Mouse (Mus musculus) forebrain, embryonic 15.5 days (tissue): Measurements from ENCODE around the gene Gm33543. TPM values are rescaled to one million over a fixed set of nuclear protein-coding genes. Genes with fewer than 3 reads are reported as not detected.

Experiments
- ATAC-seq: fragments of 200-750 bp; cut with Nextera tagmentation; replicated peaks from 2 replicates; pipeline ENCODE4 v1.8.0; 2017; ENCODE audit warnings: mild to moderate bottlenecking, moderate TSS enrichment, moderate library complexity
- H3K27ac ChIP-seq: fragments of 300-500 bp; sonication (generic); replicated peaks from 2 replicates; pipeline ENCODE4 v1.5.1; 2015; ENCODE audit warnings: mild to moderate bottlenecking, inconsistent platforms
- H3K27me3 ChIP-seq: fragments of 300-500 bp; sonication (generic); 2 replicates; pipeline ENCODE4 v1.6.1; 2015; ENCODE audit warnings: inconsistent platforms
- H3K36me3 ChIP-seq: fragments of 300-500 bp; sonication (generic); 2 replicates; pipeline ENCODE4 v1.6.1; 2015; ENCODE audit warnings: mild to moderate bottlenecking, inconsistent platforms
- H3K4me1 ChIP-seq: fragments of 300-500 bp; sonication (generic); 2 replicates; pipeline ENCODE4 v1.6.1; 2015; ENCODE audit warnings: inconsistent platforms
- H3K4me2 ChIP-seq: fragments of 300-500 bp; sonication (generic); replicated peaks from 2 replicates; pipeline ENCODE4 v1.6.1; 2015; ENCODE audit warnings: mild to moderate bottlenecking, inconsistent platforms
- H3K4me3 ChIP-seq: fragments of 300-500 bp; sonication (generic); 2 replicates; pipeline ENCODE4 v1.5.1; 2015; ENCODE audit warnings: mild to moderate bottlenecking, inconsistent platforms
- H3K9ac ChIP-seq: fragments of 300-500 bp; sonication (generic); replicated peaks from 2 replicates; pipeline ENCODE4 v1.6.1; 2015; ENCODE audit warnings: mild to moderate bottlenecking, inconsistent platforms
- H3K9me3 ChIP-seq: fragments of 300-500 bp; sonication (generic); 2 replicates; pipeline ENCODE4 v1.6.1; 2016; ENCODE audit warnings: inconsistent platforms
- WGBS: fragments of 180-500 bp; shearing (Covaris S2); methylation state at CpG from one replicate; pipeline ENCODE4 v1.1.7; 2015; ENCODE audit warnings: mixed read lengths; 5-methylcytosine and 5-hydroxymethylcytosine counted together
- polyA plus RNA-seq: library from polyadenylated mRNA; unstranded; fragments of >200 nt; fragmentation: Nextera tagmentation; extraction: Ambion mirVana; gene quantifications from 2 replicates; pipeline ENCODE4 v1.2.1, GENCODE M21; 2015

The Gm33543 gene
- polyA plus RNA-seq, result not detected in 2 replicates

- no peaks in the 10 kb centered on the region for H3K27me3 ChIP-seq
- H3K4me2 ChIP-seq, result no peak within 1 kb of the TSS
- 80% methylated on average over 9 of the region's 9 CpGs for WGBS
- no peaks in the 10 kb centered on the region for H3K36me3 ChIP-seq
- no peak within 1 kb of the TSS for H3K27ac ChIP-seq
- no peak for ATAC-seq
- no peaks in the 10 kb centered on the region for H3K4me1 ChIP-seq
- no peak within 1 kb of the TSS for H3K4me3 ChIP-seq
- H3K9me3 ChIP-seq, result no peaks in the 10 kb centered on the region
- H3K9ac ChIP-seq, result no peak within 1 kb of the TSS
Measured at GRCm38 (mm10) chr10:95842789-95843637, at the start of gene Gm33543. Gene Gm33543 (minus strand): TSS chr10:95842930.

- H3K27me3 ChIP-seq, result no peaks in the 10 kb centered on the region
- 80% methylated on average over 9 of the region's 9 CpGs for WGBS
Measured at GRCm38 (mm10) chr10:95892132-95892531, 49.4 kb upstream of the Gm33543 start.

GRCm38 (mm10) chr10:95891214-95891960 lies 48.7 kb upstream of the Gm33543 start:
- no peak overlapping the region for H3K27ac ChIP-seq
- no peaks in the 10 kb centered on the region for H3K36me3 ChIP-seq
- H3K4me1 ChIP-seq, result peaks cover 6% of the 10 kb centered on the region
- no peaks in the 10 kb centered on the region for H3K27me3 ChIP-seq
- H3K4me3 ChIP-seq, result no peak overlapping the region
- H3K9me3 ChIP-seq, result no peaks in the 10 kb centered on the region
- WGBS, result 72% methylated on average over 7 of the region's 7 CpGs
- no peak overlapping the region for H3K9ac ChIP-seq
- H3K4me2 ChIP-seq, result no peak overlapping the region
- no peak for ATAC-seq

More at GRCm38 (mm10) chr10:95892132-95892531, 49.4 kb upstream of the Gm33543 start:
- Histone ChIP-seq H3K4me1 (peaks cover 6% of the 10 kb centered on the region), H3K4me2 (no peak overlapping the region), H3K27ac (no peak overlapping the region), H3K9me3 (no peaks in the 10 kb centered on the region), H3K9ac (no peak overlapping the region), H3K4me3 (no peak overlapping the region), H3K36me3 (no peaks in the 10 kb centered on the region)
- ATAC-seq, result no peak

- 82% methylated on average over 7 of the region's 7 CpGs for WGBS
- H3K36me3 ChIP-seq, result no peaks in the 10 kb centered on the region
- H3K4me3 ChIP-seq, result no peak overlapping the region
- no peaks in the 10 kb centered on the region for H3K9me3 ChIP-seq
- H3K27ac ChIP-seq, result no peak overlapping the region
- no peak overlapping the region for H3K4me2 ChIP-seq
- H3K9ac ChIP-seq, result no peak overlapping the region
- no peaks in the 10 kb centered on the region for H3K4me1 ChIP-seq
- no peak for ATAC-seq
- no peaks in the 10 kb centered on the region for H3K27me3 ChIP-seq
Measured at GRCm38 (mm10) chr10:95883761-95884517, 41.2 kb upstream of the Gm33543 start.

GRCm38 (mm10) chr10:95882036-95882435 lies 39.3 kb upstream of the Gm33543 start:
- Histone ChIP-seq H3K27ac (no peak overlapping the region), H3K4me2 (no peak overlapping the region), H3K9me3 (no peaks in the 10 kb centered on the region), H3K4me3 (no peak overlapping the region), H3K27me3 (no peaks in the 10 kb centered on the region), H3K4me1 (no peaks in the 10 kb centered on the region), H3K36me3 (no peaks in the 10 kb centered on the region), H3K9ac (no peak overlapping the region)
- 61% methylated on average over 9 of the region's 9 CpGs for WGBS
- no peak for ATAC-seq

- Histone ChIP-seq H3K27ac (no peak overlapping the region), H3K9ac (no peak overlapping the region), H3K4me2 (no peak overlapping the region), H3K36me3 (no peaks in the 10 kb centered on the region), H3K27me3 (no peaks in the 10 kb centered on the region), H3K4me3 (no peak overlapping the region), H3K9me3 (no peaks in the 10 kb centered on the region), H3K4me1 (no peaks in the 10 kb centered on the region)
- no peak for ATAC-seq
- 87% methylated on average over 17 of the region's 17 CpGs for WGBS
Measured at GRCm38 (mm10) chr10:95879983-95880934, 37.5 kb upstream of the Gm33543 start.

GRCm38 (mm10) chr10:95870782-95871181 lies 28.1 kb upstream of the Gm33543 start:
- ATAC-seq, result no peak
- H3K9ac ChIP-seq, result no peak overlapping the region

GRCm38 (mm10) chr10:95868348-95868747 lies 25.6 kb upstream of the Gm33543 start:
- no peak overlapping the region for H3K4me2 ChIP-seq
- no peak for ATAC-seq
- H3K9me3 ChIP-seq, result no peaks in the 10 kb centered on the region
- H3K9ac ChIP-seq, result no peak overlapping the region
- 47% methylated on average over 6 of the region's 6 CpGs for WGBS
- no peaks in the 10 kb centered on the region for H3K27me3 ChIP-seq
- no peak overlapping the region for H3K27ac ChIP-seq
- H3K4me3 ChIP-seq, result no peak overlapping the region
- no peaks in the 10 kb centered on the region for H3K4me1 ChIP-seq
- H3K36me3 ChIP-seq, result no peaks in the 10 kb centered on the region

More at GRCm38 (mm10) chr10:95870782-95871181, 28.1 kb upstream of the Gm33543 start:
- Histone ChIP-seq H3K36me3 (no peaks in the 10 kb centered on the region), H3K27ac (no peak overlapping the region), H3K4me3 (no peak overlapping the region), H3K9me3 (no peaks in the 10 kb centered on the region), H3K27me3 (no peaks in the 10 kb centered on the region), H3K4me2 (no peak overlapping the region), H3K4me1 (no peaks in the 10 kb centered on the region)
- 94% methylated on average over 2 of the region's 2 CpGs for WGBS

GRCm38 (mm10) chr10:95867596-95867995 lies 24.9 kb upstream of the Gm33543 start:
- WGBS, result 93% methylated on average over 2 of the region's 2 CpGs
- no peaks in the 10 kb centered on the region for H3K36me3 ChIP-seq
- H3K4me3 ChIP-seq, result no peak overlapping the region
- ATAC-seq, result no peak
- H3K9ac ChIP-seq, result no peak overlapping the region
- H3K4me2 ChIP-seq, result no peak overlapping the region
- H3K9me3 ChIP-seq, result no peaks in the 10 kb centered on the region
- no peaks in the 10 kb centered on the region for H3K27me3 ChIP-seq
- H3K4me1 ChIP-seq, result no peaks in the 10 kb centered on the region
- no peak overlapping the region for H3K27ac ChIP-seq

GRCm38 (mm10) chr10:95864349-95865124 lies 21.8 kb upstream of the Gm33543 start:
- 59% methylated on average over 11 of the region's 11 CpGs for WGBS

More at GRCm38 (mm10) chr10:95864349-95865124, 21.8 kb upstream of the Gm33543 start:
- Histone ChIP-seq H3K4me3 (no peak overlapping the region), H3K4me2 (no peak overlapping the region), H3K27ac (no peak overlapping the region), H3K36me3 (no peaks in the 10 kb centered on the region), H3K27me3 (no peaks in the 10 kb centered on the region), H3K4me1 (no peaks in the 10 kb centered on the region), H3K9me3 (no peaks in the 10 kb centered on the region), H3K9ac (no peak overlapping the region)
- ATAC-seq, result no peak
